Mouse (Mus musculus) left cerebral cortex, postnatal 36 days (tissue): ENCODE measurements around the gene Atp6v1fnb. TPM values are rescaled to one million over a fixed set of nuclear protein-coding genes. Genes with fewer than 3 reads are reported as not detected.

Experiments used
- DNase-seq, 2 experiments: peaks; one replicate each; pipeline ENCODE4 v3.0.0; 2021 to 2022; ENCODE audit warnings: low spot score in 2 of 2, mixed read lengths in 1 of 2
- intact Hi-C: fragments of 180-260 bp; cut with DNase I; formaldehyde crosslinking; loops from one replicate; pipeline ENCODE4 v1.15.1; 2025
- total RNA-seq, 2 experiments: library from RNA; stranded (reverse); gene quantifications; 2 replicates each; pipeline ENCODE4 v1.2.3; 2021

Atp6v1fnb gene
- total RNA-seq: under 1 TPM; 0.49 to 0.63 TPM

- intact Hi-C loops: no loop called here
- no peak for DNase-seq
Observed at GRCm38 (mm10) chr6:29471137-29471536, at the start of gene Atp6v1fnb. Gene Atp6v1fnb, plus strand, starts transcription at chr6:29471437.

DNA sequence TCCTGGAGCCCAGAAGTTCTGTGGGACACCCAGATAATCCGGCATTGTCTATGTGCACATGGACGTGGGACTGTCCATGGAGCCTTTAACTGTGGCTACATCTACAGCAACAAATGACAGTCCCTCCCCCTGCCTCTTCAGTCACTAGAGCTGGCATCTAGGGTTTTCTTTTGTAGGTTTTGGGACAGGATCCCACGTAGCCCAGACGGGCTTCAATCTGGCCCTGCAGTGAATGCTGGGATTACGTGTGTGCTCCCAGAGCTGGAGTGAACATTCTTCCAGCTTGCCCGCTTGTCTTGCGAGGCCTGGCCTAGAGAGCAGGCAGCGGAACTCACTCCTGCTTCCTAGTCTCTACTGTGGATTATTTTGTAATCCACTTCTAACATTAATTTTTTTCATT lies 46.1 kb upstream of the Atp6v1fnb start:
- intact Hi-C loops: no loop called here
- no peak for DNase-seq

- intact Hi-C loops: no loop called here
Observed at GRCm38 (mm10) chr6:29426331-29426730, 44.9 kb upstream of the Atp6v1fnb start.

DNA sequence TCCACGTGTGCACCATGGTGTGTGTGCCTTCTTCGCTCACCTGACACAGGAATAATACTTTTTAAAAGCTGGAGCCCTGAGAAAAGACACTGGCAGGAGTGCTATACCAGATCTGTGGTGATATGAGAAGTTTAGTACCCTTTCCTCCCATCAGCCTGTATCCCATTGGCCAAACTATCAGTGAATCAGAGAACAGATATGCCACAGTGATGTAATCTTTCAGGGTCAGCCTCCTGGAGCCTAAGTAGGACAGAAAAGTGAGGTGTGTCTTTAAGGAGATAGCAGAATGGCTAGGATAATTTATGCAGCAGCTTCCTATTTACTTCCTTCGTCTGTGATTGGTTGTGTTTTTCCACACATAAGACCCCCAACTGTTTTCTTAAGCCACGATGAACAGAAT lies 43.1 kb upstream of the Atp6v1fnb start:
- intact Hi-C loops: no loop called here

More at GRCm38 (mm10) chr6:29426331-29426730, 44.9 kb upstream of the Atp6v1fnb start:
- DNase-seq: no peak

DNA sequence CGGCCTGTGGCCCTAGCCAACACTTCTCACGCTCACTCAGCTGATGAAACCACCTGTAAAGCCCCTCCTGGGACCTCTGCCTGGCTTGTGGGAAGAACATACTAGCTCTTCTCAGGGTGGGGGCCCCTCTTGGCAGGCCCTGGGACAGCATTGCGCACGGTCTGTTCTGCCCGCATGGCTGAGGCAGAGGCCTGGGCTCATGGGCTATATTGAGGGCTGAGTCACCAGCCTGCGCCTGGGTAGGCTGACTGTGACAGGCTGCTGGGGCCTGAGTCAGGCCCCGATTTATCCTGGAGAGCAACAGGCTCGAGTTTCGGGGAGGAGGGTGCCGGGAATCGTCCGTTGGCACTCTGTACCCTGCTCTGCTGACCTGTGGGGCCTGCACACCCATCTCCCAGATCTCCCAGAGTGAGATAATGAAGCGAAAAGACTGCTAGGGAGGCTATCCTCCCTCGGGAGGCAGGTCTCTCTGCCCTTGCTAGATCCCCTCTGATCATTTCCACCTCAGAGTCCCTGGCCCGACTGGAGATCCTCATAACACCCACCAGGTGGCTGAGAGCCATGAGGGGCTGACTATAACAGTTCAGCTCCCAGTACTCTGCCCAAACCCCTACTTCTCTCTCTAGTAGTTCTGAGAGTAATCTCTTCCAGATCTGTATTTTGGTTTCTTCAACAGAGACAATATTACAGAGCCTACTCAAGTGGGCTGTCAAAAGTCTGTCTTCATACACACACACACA lies 40.4 kb upstream of the Atp6v1fnb start:
- intact Hi-C loops: no loop called here
- DNase-seq: no peak

More for the DNA sequence above, 43.1 kb upstream of the Atp6v1fnb start:
- DNase-seq: no peak

DNA sequence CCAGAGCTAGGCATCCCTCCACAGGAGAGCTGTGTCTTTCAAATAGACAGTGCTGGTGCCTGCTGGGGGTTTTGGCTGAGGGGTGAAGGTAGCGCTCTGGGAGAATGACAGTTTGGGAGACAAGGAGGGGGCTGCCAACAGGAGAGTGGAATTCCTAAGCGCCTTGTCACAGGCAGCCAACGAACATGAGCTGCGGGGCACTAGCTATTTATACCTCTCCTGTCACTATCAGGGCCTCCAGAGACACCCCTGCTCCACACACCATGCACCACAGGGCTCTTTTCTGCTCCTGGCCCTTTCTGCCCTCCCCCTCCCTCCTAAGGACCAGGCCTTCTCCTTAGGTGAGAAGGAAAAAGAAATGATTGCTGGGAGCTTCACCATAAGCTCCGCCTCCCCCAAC lies 39.8 kb upstream of the Atp6v1fnb start:
- intact Hi-C loops: no loop called here

DNA sequence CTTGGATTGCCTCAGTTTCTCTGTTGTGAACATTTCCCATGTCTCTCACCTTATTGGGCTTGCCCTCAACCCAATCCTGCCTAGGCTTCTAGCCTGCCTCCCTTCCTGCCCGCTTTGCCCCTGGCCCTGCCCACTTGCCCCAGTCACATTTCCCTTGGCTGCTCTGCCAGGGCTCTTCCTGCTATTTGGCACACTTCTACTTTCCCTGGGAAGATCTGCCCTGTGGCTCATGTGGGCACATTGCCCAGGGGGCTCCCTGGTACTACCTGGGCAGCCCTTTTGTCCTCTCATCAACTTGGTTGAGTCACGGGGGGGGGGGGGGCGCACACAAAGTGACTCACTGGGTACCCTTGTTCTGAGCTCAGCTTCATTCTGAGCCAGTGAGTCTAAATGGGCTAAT lies 39.1 kb upstream of the Atp6v1fnb start:
- intact Hi-C loops: no loop called here
- DNase-seq: no peak

More for the DNA sequence above, 39.8 kb upstream of the Atp6v1fnb start:
- no peak for DNase-seq

GRCm38 (mm10) chr6:29432676-29433037 lies 38.6 kb upstream of the Atp6v1fnb start:
- no peak for DNase-seq
- intact Hi-C loops: no loop called here

DNA sequence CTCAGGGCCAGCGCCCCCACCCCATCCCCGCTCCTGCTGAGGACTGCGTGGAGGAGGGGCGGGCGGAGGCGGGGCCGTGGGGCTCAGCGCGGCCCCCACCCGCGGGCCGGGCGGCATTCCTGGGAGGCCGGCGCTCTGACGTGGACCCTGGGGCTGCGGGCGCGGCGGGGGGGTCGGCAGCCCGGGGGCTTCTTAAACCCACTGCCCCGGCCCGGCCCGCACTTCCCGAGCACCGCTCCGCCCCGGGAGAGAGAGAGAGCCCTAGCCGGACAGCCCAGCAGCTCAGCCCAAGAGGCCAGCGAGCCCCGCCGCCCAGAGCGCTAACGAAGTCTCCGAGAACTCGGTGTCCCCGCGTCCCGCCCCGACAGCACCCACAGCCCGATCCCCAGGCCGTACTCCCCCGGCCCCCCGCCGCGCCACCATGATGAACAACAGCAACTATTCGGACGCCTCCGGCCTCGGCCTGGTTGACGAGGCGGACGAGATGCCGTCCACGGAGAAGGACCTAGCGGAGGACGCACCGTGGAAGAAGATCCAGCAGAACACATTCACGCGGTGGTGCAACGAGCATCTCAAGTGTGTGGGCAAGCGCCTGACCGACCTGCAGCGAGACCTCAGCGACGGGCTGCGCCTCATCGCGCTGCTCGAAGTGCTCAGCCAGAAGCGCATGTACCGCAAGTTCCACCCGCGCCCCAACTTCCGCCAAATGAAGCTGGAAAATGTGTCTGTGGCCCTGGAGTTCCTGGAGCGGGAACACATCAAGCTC lies 38.0 kb upstream of the Atp6v1fnb start, which contains the start of gene Flnc:
Gene Flnc, plus strand, starts transcription at position 219 of the 766 bp plus-strand sequence.
- intact Hi-C loops: no loop called here
- no peak for DNase-seq

- intact Hi-C loops: no loop called here
- no peak for DNase-seq
Observed at GRCm38 (mm10) chr6:29433804-29434795, 37.1 kb upstream of the Atp6v1fnb start.

DNA sequence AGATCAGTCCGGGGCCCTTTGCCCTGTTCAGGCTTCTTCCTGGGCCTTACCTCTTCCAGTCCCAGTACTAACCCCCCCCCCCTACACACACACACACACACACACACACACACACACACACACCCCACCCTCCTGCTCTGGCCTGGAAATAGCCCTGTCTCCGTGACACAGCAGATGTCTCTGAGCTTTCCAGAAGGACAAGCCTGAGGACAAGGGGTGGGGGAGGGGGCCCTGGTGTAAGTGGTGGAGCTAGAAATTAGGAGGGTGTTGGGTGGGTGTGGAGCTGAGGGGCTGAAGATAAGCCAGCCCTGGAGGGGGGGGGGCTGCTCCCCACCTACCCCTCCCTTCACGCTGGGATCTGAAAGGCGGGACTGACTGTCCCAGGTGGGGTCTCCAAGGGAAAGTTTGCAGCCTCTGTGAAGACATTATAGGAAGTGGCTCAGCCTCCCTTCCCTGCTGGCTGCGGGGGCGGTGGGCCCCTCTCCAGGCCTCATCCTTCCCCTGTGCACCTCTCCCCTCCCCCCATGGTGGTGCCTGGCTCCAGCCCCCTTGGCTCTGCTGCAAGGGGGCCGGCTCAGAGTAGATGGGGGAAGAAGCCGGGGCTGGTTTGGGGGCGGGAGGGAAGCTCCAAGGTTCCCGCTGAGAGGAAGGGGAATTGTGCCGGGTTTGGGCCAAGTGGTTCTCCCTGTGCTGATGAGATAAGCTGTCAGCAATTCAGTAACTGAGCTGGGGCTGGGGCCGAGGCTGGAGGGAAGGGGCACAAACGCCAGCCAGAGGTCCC lies 36.1 kb upstream of the Atp6v1fnb start:
- intact Hi-C loops: no loop called here
- DNase-seq: no peak

- no peak for DNase-seq
- intact Hi-C loops: no loop called here
Observed at GRCm38 (mm10) chr6:29435940-29436451, 35.2 kb upstream of the Atp6v1fnb start.

DNA sequence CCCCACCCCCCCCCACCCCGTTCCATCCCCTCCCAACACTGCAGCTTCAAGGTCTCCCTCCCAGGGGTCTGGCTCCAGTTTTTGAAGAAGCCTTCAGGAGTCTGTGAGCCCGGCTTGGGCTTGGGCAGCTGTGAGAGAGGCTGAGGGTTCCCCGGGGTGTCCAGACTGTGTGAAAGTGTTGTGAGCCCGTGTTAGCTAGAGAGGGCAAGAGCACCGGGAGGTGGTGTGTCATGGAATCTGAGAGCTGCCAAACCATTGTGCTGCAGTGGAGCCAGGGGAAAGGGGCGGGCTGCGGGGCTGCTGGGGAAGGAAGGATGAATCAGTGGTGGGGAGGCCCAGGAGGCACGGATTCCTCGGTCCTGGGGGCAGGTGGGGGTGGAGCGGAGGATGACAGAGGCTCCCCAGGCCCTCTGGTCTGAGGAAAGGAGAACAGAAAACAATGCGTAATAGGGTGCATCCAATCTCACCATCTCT lies 34.7 kb upstream of the Atp6v1fnb start:
- DNase-seq: no peak
- intact Hi-C loops: no loop called here

DNA sequence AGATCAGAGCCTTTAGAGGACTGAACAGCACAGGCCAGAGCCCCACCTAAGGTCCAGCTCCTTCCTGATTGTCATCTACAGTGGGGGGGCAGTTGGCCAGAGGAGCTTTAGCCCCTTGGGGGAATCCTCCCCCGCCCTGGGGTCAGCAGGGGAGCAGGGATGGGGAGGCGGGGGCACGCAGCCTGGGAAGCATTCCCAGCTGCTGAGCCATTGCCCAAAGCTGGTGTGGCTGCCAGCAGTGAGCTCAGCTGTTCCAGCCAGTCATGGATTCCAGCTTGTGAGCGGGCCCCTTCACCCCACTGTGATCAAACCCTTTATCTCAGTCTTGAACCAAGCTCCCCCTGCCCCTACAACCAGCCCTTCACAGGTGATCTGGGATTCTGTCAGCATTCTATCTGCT lies 32.0 kb upstream of the Atp6v1fnb start:
- no peak for DNase-seq
- intact Hi-C loops: no loop called here

GRCm38 (mm10) chr6:29439789-29440188 lies 31.4 kb upstream of the Atp6v1fnb start:
- DNase-seq: no peak
- intact Hi-C loops: no loop called here

- intact Hi-C loops: no loop called here
- no peak for DNase-seq
Observed at GRCm38 (mm10) chr6:29444773-29445172, 26.5 kb upstream of the Atp6v1fnb start.

DNA sequence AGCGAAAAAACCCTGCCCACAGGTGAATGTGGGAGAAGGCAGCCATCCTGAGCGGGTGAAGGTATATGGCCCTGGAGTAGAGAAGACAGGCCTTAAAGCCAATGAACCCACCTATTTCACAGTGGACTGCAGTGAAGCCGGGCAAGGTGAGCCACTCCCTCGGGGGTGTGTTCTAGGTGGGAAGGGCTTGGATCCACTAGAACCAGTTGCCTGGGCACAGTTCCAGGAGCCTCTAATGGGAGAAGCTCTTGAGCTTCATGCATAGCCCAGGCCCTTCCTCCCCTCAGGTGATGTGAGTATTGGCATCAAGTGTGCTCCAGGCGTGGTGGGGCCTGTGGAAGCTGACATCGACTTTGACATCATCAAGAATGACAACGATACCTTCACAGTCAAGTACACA lies 25.9 kb upstream of the Atp6v1fnb start:
- intact Hi-C loops: no loop called here

DNA sequence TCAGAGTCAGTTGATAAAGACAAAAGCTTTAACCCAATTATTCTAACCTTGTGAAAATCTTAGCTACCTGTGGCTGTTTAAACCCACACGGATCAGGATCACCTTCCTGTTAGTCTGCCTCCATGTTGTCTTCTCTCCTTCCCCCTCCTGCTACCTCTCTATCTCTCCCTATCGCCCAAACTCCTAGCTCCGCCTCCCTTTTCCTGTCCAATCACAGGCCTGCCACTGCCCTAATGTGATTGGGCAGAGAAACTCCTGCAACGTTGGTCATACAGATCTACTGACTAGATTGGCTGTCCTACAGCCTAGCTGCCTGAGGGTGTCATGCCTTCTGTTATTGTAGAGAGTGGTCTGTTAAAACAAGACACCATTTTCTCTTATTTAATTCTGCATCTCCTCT lies 21.4 kb upstream of the Atp6v1fnb start:
- DNase-seq: no peak
- intact Hi-C loops: no loop called here

More for the DNA sequence above, 25.9 kb upstream of the Atp6v1fnb start:
- no peak for DNase-seq

DNA sequence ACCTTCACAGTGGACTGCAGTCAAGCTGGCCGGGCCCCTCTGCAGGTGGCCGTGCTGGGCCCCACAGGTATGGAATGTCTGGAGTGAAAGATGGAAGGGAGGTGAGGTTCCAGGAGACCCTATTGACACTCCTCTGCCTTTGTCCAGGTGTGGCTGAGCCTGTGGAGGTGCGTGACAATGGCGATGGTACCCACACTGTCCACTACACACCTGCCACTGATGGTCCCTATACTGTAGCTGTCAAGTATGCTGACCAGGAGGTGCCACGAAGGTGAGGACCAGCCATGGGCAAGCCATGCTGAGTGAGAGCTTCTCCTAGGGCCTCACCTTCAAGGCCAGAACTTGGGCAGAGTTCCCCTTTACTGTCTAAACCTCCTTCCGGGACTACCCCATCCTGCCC lies 20.6 kb upstream of the Atp6v1fnb start:
- intact Hi-C loops: no loop called here
- no peak for DNase-seq
